Mouse (Mus musculus) neural tube, embryonic 11.5 days (tissue): ENCODE measurements at regions not wholly inside any gene's neighbourhood (a gene's known extent, or its start where the extent isn't known, plus 50 kb on each side); places are given as distances from the start of the nearest gene placed in this dataset.
"Not testable (repeated sequence)": the region's sequence is repeated elsewhere in the genome, so short reads cannot be mapped to it uniquely, and the experiment has no call there.

Experiments
- ATAC-seq: fragments of 200-750 bp; cut with Nextera tagmentation; 2 replicates; pipeline ENCODE4 v1.8.0; 2017; ENCODE audit warnings: moderate number of reproducible peaks, mild to moderate bottlenecking, moderate TSS enrichment, moderate library complexity; ENCODE audit not compliant: insufficient read depth, low FRiP score, low TSS enrichment
- DNase-seq: peaks from one replicate; pipeline ENCODE4 v3.0.0-alpha.2; 2015; ENCODE audit warnings: low spot score
- H3K27ac ChIP-seq: fragments of 300-500 bp; sonication (generic); 2 replicates; pipeline ENCODE4 v1.5.1; 2014; ENCODE audit warnings: low read depth, mild to moderate bottlenecking, low read length
- H3K27me3 ChIP-seq: fragments of 300-500 bp; sonication (generic); 2 replicates; pipeline ENCODE4 v1.6.1; 2014; ENCODE audit warnings: mild to moderate bottlenecking, low read length, mixed read lengths; ENCODE audit not compliant: control insufficient read depth, insufficient read depth
- H3K36me3 ChIP-seq: fragments of 300-500 bp; sonication (generic); 2 replicates; pipeline ENCODE4 v1.6.1; 2014; ENCODE audit warnings: mild to moderate bottlenecking, low read length, moderate library complexity, mixed read lengths; ENCODE audit not compliant: control insufficient read depth, insufficient read depth
- H3K4me1 ChIP-seq: fragments of 300-500 bp; sonication (generic); 2 replicates; pipeline ENCODE4 v1.6.1; 2014; ENCODE audit warnings: low read length, mixed read lengths; ENCODE audit not compliant: control insufficient read depth, insufficient read depth
- H3K4me2 ChIP-seq: fragments of 300-500 bp; sonication (generic); 2 replicates; pipeline ENCODE4 v1.6.1; 2014; ENCODE audit warnings: low read depth, mild to moderate bottlenecking, moderate library complexity
- H3K4me3 ChIP-seq: fragments of 300-500 bp; sonication (generic); 2 replicates; pipeline ENCODE4 v1.5.1; 2014; ENCODE audit warnings: low read depth, low read length
- H3K9ac ChIP-seq: fragments of 300-500 bp; sonication (generic); 2 replicates; pipeline ENCODE4 v1.6.1; 2014; ENCODE audit warnings: mild to moderate bottlenecking, low read length
- H3K9me3 ChIP-seq: fragments of 300-500 bp; sonication (generic); 2 replicates; pipeline ENCODE4 v1.6.1; 2016; ENCODE audit warnings: low read length; ENCODE audit not compliant: control insufficient read depth
- WGBS: fragments of 180-500 bp; shearing (Covaris S2); extraction: QIAGEN DNeasy Blood & Tissue Kit; methylation state at CpG from one replicate; pipeline ENCODE4 v1.1.7; 2014; 5-methylcytosine and 5-hydroxymethylcytosine counted together

- H3K9ac ChIP-seq, result no peak overlapping the region
- H3K4me1 ChIP-seq, result no peaks in the 10 kb centered on the region
- ATAC-seq (no peak), DNase-seq (no peak)
- no peak overlapping the region for H3K4me2 ChIP-seq
- WGBS, result 85% methylated on average over 1 of the region's 1 CpGs
- H3K4me3 ChIP-seq, result no peak overlapping the region
- H3K27me3 ChIP-seq, result no peaks in the 10 kb centered on the region
- H3K9me3 ChIP-seq, result no peaks in the 10 kb centered on the region
- H3K36me3 ChIP-seq, result no peaks in the 10 kb centered on the region
- no peak overlapping the region for H3K27ac ChIP-seq
Measured at GRCm38 (mm10) chr19:27627626-27628025, 198.0 kb upstream of the Pum3 start.

- no peaks in the 10 kb centered on the region for H3K36me3 ChIP-seq
- WGBS, result 78% methylated on average over 5 of the region's 5 CpGs
- no peaks in the 10 kb centered on the region for H3K27me3 ChIP-seq
- H3K4me1 ChIP-seq, result no peaks in the 10 kb centered on the region
- no peak overlapping the region for H3K4me3 ChIP-seq
- no peak overlapping the region for H3K27ac ChIP-seq
- no peak for DNase-seq
- H3K4me2 ChIP-seq, result no peak overlapping the region
- H3K9me3 ChIP-seq, result no peaks in the 10 kb centered on the region
- no peak for ATAC-seq
- H3K9ac ChIP-seq, result no peak overlapping the region
Measured at GRCm38 (mm10) chr19:27617522-27617921, 187.9 kb upstream of the Pum3 start.

GRCm38 (mm10) chr19:27606933-27607332 is 177.3 kb upstream of the Pum3 start:
- Histone ChIP-seq H3K9ac (no peak overlapping the region), H3K9me3 (no peaks in the 10 kb centered on the region), H3K4me2 (no peak overlapping the region), H3K27me3 (no peaks in the 10 kb centered on the region), H3K36me3 (no peaks in the 10 kb centered on the region), H3K27ac (no peak overlapping the region), H3K4me1 (peaks cover 2% of the 10 kb centered on the region; the same call in 1 of the 2 replicates), H3K4me3 (no peak overlapping the region)
- ATAC-seq, result no peak
- 84% methylated on average over 2 of the region's 2 CpGs for WGBS
- no peak for DNase-seq

GRCm38 (mm10) chr19:27603296-27603695 is 173.7 kb upstream of the Pum3 start:
- Histone ChIP-seq H3K27me3 (no peaks in the 10 kb centered on the region), H3K4me3 (no peak overlapping the region), H3K27ac (no peak overlapping the region), H3K4me1 (peaks cover 2% of the 10 kb centered on the region; the same call in 1 of the 2 replicates), H3K9me3 (no peaks in the 10 kb centered on the region), H3K9ac (no peak overlapping the region), H3K4me2 (no peak overlapping the region), H3K36me3 (no peaks in the 10 kb centered on the region)
- ATAC-seq (no peak), DNase-seq (no peak)
- WGBS, result 19% methylated on average over 8 of the region's 8 CpGs

GRCm38 (mm10) chr19:27601551-27601950 is 171.9 kb upstream of the Pum3 start:
- WGBS, result 83% methylated on average over 3 of the region's 3 CpGs
- no peak overlapping the region for H3K27ac ChIP-seq
- H3K9ac ChIP-seq, result no peak overlapping the region
- H3K4me3 ChIP-seq, result no peak overlapping the region
- H3K4me1 ChIP-seq, result peaks cover 2% of the 10 kb centered on the region; the same call in 1 of the 2 replicates
- no peak for DNase-seq
- no peaks in the 10 kb centered on the region for H3K27me3 ChIP-seq
- no peak overlapping the region for H3K4me2 ChIP-seq
- no peaks in the 10 kb centered on the region for H3K9me3 ChIP-seq
- no peaks in the 10 kb centered on the region for H3K36me3 ChIP-seq
- ATAC-seq, result no peak

GRCm38 (mm10) chr19:27600386-27600785 is 170.8 kb upstream of the Pum3 start:
- not testable (repeated sequence) for H3K27ac ChIP-seq, H3K4me2 ChIP-seq, H3K27me3 ChIP-seq, DNase-seq, ATAC-seq, H3K9me3 ChIP-seq, H3K4me1 ChIP-seq, H3K36me3 ChIP-seq, H3K4me3 ChIP-seq, H3K9ac ChIP-seq
- 92% methylated on average over 9 of the region's 9 CpGs for WGBS

- no peak overlapping the region for H3K27ac ChIP-seq
- H3K36me3 ChIP-seq, result no peaks in the 10 kb centered on the region
- no peak overlapping the region for H3K4me2 ChIP-seq
- 39% methylated on average over 10 of the region's 10 CpGs for WGBS
- peaks cover 2% of the 10 kb centered on the region; the same call in 1 of the 2 replicates for H3K4me1 ChIP-seq
- DNase-seq, result no peak
- no peaks in the 10 kb centered on the region for H3K27me3 ChIP-seq
- no peaks in the 10 kb centered on the region for H3K9me3 ChIP-seq
- ATAC-seq, result no peak
- H3K4me3 ChIP-seq, result no peak overlapping the region
- H3K9ac ChIP-seq, result no peak overlapping the region
Measured at GRCm38 (mm10) chr19:27599639-27600308, 170.1 kb upstream of the Pum3 start.

- ATAC-seq (no peak), DNase-seq (no peak)
- H3K4me1 ChIP-seq, result peaks cover 1% of the 10 kb centered on the region; the same call in 1 of the 2 replicates
- no peak overlapping the region for H3K4me3 ChIP-seq
- H3K27me3 ChIP-seq, result no peaks in the 10 kb centered on the region
- no peak overlapping the region for H3K9ac ChIP-seq
- 86% methylated on average over 5 of the region's 5 CpGs for WGBS
- H3K4me2 ChIP-seq, result no peak overlapping the region
- no peak overlapping the region for H3K27ac ChIP-seq
- no peaks in the 10 kb centered on the region for H3K36me3 ChIP-seq
- H3K9me3 ChIP-seq, result no peaks in the 10 kb centered on the region
Measured at GRCm38 (mm10) chr19:27598350-27598749, 168.7 kb upstream of the Pum3 start.

- Histone ChIP-seq H3K36me3 (no peaks in the 10 kb centered on the region), H3K4me3 (no peak overlapping the region), H3K9me3 (no peaks in the 10 kb centered on the region), H3K9ac (no peak overlapping the region), H3K4me2 (no peak overlapping the region), H3K4me1 (no peaks in the 10 kb centered on the region), H3K27me3 (no peaks in the 10 kb centered on the region), H3K27ac (no peak overlapping the region)
- WGBS, result 73% methylated on average over 6 of the region's 6 CpGs
- DNase-seq (no peak), ATAC-seq (no peak)
Measured at GRCm38 (mm10) chr19:27585566-27585965, 155.9 kb upstream of the Pum3 start.
